Mouse (Mus musculus) heart, embryonic 12.5 days (tissue): Measurements from ENCODE around the gene Gramd4. TPM values are rescaled to one million over a fixed set of nuclear protein-coding genes. Genes with fewer than 3 reads are reported as not detected.

Source experiments
- ATAC-seq: fragments of 200-750 bp; cut with Nextera tagmentation; 2 replicates; pipeline ENCODE4 v1.8.0; 2017; ENCODE audit warnings: moderate TSS enrichment, moderate library complexity; ENCODE audit not compliant: insufficient number of reproducible peaks, low FRiP score
- H3K27ac ChIP-seq: fragments of 300-500 bp; sonication (generic); 2 replicates; pipeline ENCODE4 v1.5.1; 2016; ENCODE audit warnings: mild to moderate bottlenecking, moderate library complexity; ENCODE audit not compliant: poor library complexity, severe bottlenecking
- H3K27me3 ChIP-seq: fragments of 300-500 bp; sonication (generic); replicated peaks from 2 replicates; pipeline ENCODE4 v1.6.1; 2016; ENCODE audit warnings: mild to moderate bottlenecking, moderate library complexity
- H3K36me3 ChIP-seq: fragments of 300-500 bp; sonication (generic); 2 replicates; pipeline ENCODE4 v1.6.1; 2016; ENCODE audit warnings: mild to moderate bottlenecking, moderate library complexity
- H3K4me1 ChIP-seq: fragments of 300-500 bp; sonication (generic); replicated peaks from 2 replicates; pipeline ENCODE4 v1.6.1; 2016; ENCODE audit warnings: mild to moderate bottlenecking
- H3K4me2 ChIP-seq: fragments of 300-500 bp; sonication (generic); 2 replicates; pipeline ENCODE4 v1.6.1; 2016; ENCODE audit warnings: mild to moderate bottlenecking, moderate library complexity
- H3K4me3 ChIP-seq: fragments of 300-500 bp; sonication (generic); 2 replicates; pipeline ENCODE4 v1.5.1; 2016; ENCODE audit warnings: mild to moderate bottlenecking
- H3K9ac ChIP-seq: fragments of 300-500 bp; sonication (generic); 2 replicates; pipeline ENCODE4 v1.6.1; 2016; ENCODE audit warnings: mild to moderate bottlenecking, moderate library complexity
- H3K9me3 ChIP-seq: fragments of 300-500 bp; sonication (generic); replicated peaks from 2 replicates; pipeline ENCODE4 v1.6.1; 2016; ENCODE audit warnings: mild to moderate bottlenecking, moderate library complexity
- WGBS: fragments of 180-500 bp; shearing (Covaris S2); methylation state at CpG from one replicate; pipeline ENCODE4 v1.1.7; 2016; 5-methylcytosine and 5-hydroxymethylcytosine counted together
- polyA plus RNA-seq: library from polyadenylated mRNA; unstranded; fragments of >200 nt; fragmentation: Nextera tagmentation; extraction: Ambion mirVana; gene quantifications from 2 replicates; pipeline ENCODE4 v1.2.1, GENCODE M21; 2016

Gene Gramd4
- polyA plus RNA-seq, 1 experiment from 2014 or later = 14.3 TPM

DNA sequence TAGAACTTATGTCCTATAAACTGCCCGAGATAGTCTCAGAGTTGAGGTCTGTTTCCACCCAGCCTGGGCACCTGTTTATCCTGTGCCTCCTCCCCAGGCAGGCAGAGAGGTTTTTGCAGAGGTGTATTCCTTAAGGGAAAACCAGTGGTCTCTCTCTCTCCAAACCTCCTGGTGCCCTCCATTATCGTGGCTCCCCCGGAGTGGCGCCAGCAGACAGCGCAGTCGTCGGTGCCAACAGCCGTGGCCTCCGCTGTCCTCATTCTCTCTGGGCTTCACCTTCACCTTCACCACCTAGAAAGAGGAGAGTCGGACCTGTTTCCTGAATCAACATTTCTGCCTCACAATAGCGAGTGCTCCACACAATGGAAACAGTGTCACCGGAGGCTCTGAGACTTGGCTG lies 3.1 kb downstream of the Gramd4 start:
- WGBS = 82% methylated on average over 12 of the region's 12 CpGs
- no peaks in the 10 kb centered on the region for H3K36me3 ChIP-seq
- no peaks in the 10 kb centered on the region; the same call in 1 of the 2 replicates for H3K27me3 ChIP-seq
- H3K4me3 ChIP-seq = no peak overlapping the region
- H3K9me3 ChIP-seq = no peaks in the 10 kb centered on the region
- ATAC-seq = no peak
- peak overlapping the region; percentile 26 for H3K4me2 ChIP-seq
- no peak overlapping the region for H3K27ac ChIP-seq
- peaks cover 62% of the 10 kb centered on the region for H3K4me1 ChIP-seq
- H3K9ac ChIP-seq = no peak overlapping the region

DNA sequence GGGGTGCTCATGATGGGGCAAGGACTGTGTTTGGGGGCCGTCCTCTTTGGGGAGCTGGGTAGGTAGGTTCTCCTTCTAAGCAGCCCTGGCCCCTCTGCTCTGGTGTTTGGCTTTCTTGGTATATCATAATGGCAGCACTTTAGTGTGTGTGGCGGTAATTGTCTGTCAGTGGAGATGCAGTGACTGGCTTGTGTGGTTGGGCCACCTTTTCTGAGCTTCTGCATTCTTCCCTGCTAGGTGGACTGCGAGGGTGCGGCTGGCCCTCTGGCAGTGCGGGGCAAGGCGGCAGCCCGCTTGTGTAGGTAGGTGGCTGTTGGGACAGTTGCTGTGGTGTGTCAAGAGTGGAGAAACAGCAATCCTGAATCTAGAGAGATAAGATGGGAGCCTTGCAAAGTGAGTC lies 3.7 kb downstream of the Gramd4 start:
- Histone ChIP-seq H3K27ac (no peak overlapping the region), H3K4me3 (no peak overlapping the region), H3K9ac (no peak overlapping the region), H3K4me1 (peaks cover 62% of the 10 kb centered on the region), H3K4me2 (peak overlapping the region; percentile 26; the same call in 1 of the 2 replicates), H3K36me3 (no peaks in the 10 kb centered on the region), H3K9me3 (0 out of 2 replicates have a peak, but pooled peaks cover 3% of the 10 kb centered on the region), H3K27me3 (no peaks in the 10 kb centered on the region; the same call in 1 of the 2 replicates)
- ATAC-seq = no peak
- WGBS = 83% methylated on average over 7 of the region's 7 CpGs

DNA sequence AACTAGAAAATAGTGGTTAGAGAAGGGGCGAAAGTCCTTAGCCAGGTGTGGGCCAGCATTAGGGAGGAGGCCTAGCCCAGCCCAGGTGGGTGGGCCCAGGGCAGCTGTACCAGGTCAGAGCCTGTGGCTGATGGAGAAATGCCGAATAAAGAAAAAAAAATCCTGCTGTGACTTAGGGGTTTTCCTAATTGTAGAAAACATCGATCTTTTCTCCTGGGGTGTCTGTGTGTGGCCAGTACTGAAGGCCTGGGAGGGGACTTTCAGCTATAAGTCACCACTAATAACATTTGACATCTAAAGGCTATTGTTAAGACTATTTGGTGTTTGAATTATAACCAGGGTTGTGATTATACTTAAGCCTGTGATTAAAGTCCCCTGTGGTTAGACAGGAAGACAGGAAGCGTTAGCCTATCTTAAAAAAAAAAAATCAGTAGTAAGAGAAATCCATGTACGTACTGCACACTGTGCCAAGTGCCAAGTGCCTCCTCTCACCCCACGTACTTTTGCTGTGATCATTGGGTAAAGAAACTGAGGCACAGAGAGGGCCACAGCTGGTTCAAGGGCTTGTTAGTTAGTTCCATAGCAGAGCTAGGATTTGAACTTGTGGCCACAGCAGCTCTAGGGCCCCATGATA lies 4.5 kb downstream of the Gramd4 start:
- no peaks in the 10 kb centered on the region for H3K27me3 ChIP-seq
- H3K4me2 ChIP-seq = no peak overlapping the region
- ATAC-seq = no peak
- H3K9me3 ChIP-seq = 0 out of 2 replicates have a peak, but pooled peaks cover 3% of the 10 kb centered on the region
- no peak overlapping the region for H3K27ac ChIP-seq
- no peaks in the 10 kb centered on the region for H3K36me3 ChIP-seq
- no peak overlapping the region for H3K9ac ChIP-seq
- H3K4me1 ChIP-seq = peaks cover 68% of the 10 kb centered on the region
- WGBS = 75% methylated on average over 6 of the region's 6 CpGs
- no peak overlapping the region for H3K4me3 ChIP-seq

DNA sequence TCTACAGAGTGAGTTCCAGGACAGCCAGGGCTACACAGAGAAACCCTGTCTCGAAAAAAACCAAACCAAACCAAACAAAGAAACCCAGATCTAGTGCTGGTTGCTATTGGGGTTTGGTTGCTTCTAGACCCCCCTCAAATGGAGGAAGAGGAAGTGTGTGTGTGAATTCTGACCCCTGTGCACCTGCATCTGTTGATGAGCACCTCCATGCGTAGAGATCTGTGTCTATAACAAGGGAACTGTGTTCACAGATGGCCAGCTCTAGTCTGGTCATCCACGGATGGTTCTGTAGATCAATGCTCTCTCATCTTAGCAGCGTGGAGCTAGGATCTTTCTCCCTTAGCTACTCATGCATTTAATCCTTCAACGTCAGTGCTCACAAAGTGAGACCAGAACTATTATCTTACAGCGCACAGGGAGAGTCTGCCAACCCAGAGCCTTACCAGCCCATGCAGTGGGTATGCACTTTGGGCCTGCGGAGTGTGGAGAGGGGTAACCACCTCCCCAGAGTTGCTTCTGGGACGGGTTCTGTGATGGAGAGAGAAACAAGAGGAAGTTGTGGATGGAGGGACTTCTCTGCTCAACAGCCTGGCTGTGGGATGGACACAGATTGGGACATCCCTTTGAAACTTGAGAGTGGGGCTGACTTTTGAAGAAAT lies 6.8 kb downstream of the Gramd4 start:
- WGBS = 84% methylated on average over 8 of the region's 8 CpGs
- Histone ChIP-seq H3K9me3 (0 out of 2 replicates have a peak, but pooled peaks cover 3% of the 10 kb centered on the region), H3K36me3 (no peaks in the 10 kb centered on the region), H3K4me1 (peaks cover 77% of the 10 kb centered on the region), H3K9ac (no peak overlapping the region), H3K27me3 (no peaks in the 10 kb centered on the region), H3K4me3 (no peak overlapping the region), H3K4me2 (no peak overlapping the region), H3K27ac (no peak overlapping the region)
- ATAC-seq = no peak

DNA sequence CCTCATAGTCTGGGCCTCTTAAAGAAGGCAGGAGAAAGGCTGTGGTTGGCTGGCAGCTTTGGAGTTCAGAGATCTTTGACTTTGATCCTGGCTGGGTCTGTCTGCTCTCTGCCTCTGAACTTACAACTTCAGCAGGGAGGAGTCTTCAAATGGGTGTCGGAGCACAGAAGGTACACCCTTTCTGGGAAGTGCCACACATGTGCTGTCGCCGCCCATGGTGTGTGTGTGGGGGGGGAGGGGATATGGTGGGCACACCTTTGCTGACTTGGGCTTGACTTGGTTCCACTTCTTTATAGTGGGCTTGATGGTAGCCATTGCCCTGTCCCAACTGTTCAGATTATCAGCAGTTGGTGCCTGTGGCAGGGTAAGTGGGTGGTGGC lies 7.3 kb downstream of the Gramd4 start:
- H3K4me1 ChIP-seq = peaks cover 77% of the 10 kb centered on the region
- H3K4me2 ChIP-seq = no peak overlapping the region
- H3K9ac ChIP-seq = no peak overlapping the region
- no peaks in the 10 kb centered on the region for H3K27me3 ChIP-seq
- H3K36me3 ChIP-seq = no peaks in the 10 kb centered on the region
- H3K9me3 ChIP-seq = 0 out of 2 replicates have a peak, but pooled peaks cover 3% of the 10 kb centered on the region
- H3K27ac ChIP-seq = no peak overlapping the region
- no peak overlapping the region for H3K4me3 ChIP-seq
- WGBS = 87% methylated on average over 3 of the region's 3 CpGs
- no peak for ATAC-seq

DNA sequence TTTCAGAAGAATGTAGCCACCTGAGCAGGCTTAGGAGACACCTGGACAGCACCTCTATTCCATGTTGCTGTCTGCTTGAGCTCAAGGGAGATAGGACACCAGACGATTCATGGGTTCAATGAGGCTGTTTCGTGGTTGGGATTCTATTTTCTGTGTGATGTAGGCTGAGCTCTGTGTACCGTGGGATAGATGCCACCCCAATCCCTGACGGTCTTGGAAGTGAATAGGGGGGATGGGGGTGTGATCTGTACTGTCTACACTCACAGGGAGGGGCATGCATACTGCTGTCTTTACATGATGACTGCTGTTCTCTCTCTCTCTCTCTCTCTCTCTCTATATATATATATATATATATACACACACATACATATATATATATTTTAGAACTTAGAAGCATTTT lies 7.9 kb downstream of the Gramd4 start:
- Histone ChIP-seq H3K4me2 (no peak overlapping the region), H3K4me1 (peaks cover 75% of the 10 kb centered on the region), H3K9ac (no peak overlapping the region)

DNA sequence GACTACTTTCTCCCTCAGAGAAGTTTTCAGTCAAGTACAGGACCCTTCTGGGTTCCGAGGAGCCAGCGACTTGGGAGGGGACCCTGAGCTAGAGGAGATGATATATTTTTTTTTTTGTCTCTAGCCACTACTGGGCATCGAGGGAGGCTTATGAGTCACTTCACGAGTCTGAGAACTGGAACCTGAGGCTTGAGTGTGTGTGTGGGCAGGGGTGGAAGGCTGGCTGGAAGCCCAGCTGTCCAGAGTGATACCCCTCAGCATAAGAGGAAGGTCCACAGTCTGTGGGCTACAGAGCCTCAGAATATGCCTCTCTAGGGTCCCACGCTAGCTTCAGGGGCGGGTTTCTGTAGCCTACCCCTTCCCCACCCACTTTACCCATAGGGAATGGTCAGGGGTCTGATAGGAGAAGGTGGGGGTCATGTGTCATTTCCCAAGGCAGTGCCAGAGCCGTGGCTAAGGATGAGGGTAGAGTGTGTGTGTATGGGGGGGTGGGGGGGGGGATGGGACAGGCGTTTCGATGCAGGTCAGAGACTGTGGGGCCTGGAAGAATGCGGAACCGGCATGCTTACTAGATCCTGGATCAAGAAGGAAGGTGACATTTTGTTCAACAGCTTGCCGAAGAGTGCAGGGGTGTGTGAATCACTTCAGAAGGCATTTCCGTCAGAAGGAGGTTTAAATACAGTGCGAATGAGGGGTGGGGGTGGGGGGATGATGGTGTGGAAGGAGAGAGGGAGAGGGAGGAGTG lies 9.5 kb downstream of the Gramd4 start:
- H3K27ac ChIP-seq = peak overlapping the region; percentile 45; the same call in 1 of the 2 replicates
- WGBS = 43% methylated on average over 14 of the region's 14 CpGs
- ATAC-seq = 0 out of 2 replicates have a peak, but pooled peaks have one; percentile 7
- H3K4me2 ChIP-seq = peak overlapping the region; percentile 2
- no peaks in the 10 kb centered on the region for H3K36me3 ChIP-seq
- H3K4me3 ChIP-seq = no peak overlapping the region
- no peak overlapping the region for H3K9ac ChIP-seq
- H3K9me3 ChIP-seq = 0 out of 2 replicates have a peak, but pooled peaks cover 3% of the 10 kb centered on the region
- H3K27me3 ChIP-seq = no peaks in the 10 kb centered on the region
- peaks cover 68% of the 10 kb centered on the region for H3K4me1 ChIP-seq

More for the DNA sequence above, 7.9 kb downstream of the Gramd4 start:
- H3K36me3 ChIP-seq = no peaks in the 10 kb centered on the region
- 0 out of 2 replicates have a peak, but pooled peaks cover 3% of the 10 kb centered on the region for H3K9me3 ChIP-seq
- no peaks in the 10 kb centered on the region for H3K27me3 ChIP-seq
- no peak for ATAC-seq
- no peak overlapping the region for H3K4me3 ChIP-seq
- no peak overlapping the region for H3K27ac ChIP-seq
- 80% methylated on average over 4 of the region's 4 CpGs for WGBS

DNA sequence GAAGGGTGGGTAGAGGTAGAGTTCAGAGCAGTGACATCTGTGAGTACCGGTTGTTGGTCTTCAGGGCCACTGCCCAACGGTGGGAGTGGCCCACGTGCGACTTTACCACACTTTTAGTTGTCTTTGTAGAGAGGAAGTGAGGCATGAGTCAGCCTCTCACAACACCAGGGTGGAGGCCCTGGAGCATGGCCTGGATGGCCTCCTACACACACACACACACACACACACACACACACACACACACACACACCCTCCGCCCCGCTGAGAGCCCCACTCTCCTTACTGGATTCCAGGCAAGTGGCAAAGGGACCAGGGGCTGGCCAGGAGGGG lies 10.1 kb downstream of the Gramd4 start:
- Histone ChIP-seq H3K4me3 (no peak overlapping the region), H3K27ac (0 out of 2 replicates have a peak overlapping the region, but pooled peaks have one; percentile 26), H3K4me2 (peak overlapping the region; percentile 2; the same call in 1 of the 2 replicates), H3K9me3 (0 out of 2 replicates have a peak, but pooled peaks cover 3% of the 10 kb centered on the region), H3K27me3 (no peaks in the 10 kb centered on the region), H3K9ac (no peak overlapping the region), H3K36me3 (no peaks in the 10 kb centered on the region), H3K4me1 (peaks cover 63% of the 10 kb centered on the region)
- 50% methylated on average over 6 of the region's 6 CpGs for WGBS
- peak; percentile 66 for ATAC-seq

DNA sequence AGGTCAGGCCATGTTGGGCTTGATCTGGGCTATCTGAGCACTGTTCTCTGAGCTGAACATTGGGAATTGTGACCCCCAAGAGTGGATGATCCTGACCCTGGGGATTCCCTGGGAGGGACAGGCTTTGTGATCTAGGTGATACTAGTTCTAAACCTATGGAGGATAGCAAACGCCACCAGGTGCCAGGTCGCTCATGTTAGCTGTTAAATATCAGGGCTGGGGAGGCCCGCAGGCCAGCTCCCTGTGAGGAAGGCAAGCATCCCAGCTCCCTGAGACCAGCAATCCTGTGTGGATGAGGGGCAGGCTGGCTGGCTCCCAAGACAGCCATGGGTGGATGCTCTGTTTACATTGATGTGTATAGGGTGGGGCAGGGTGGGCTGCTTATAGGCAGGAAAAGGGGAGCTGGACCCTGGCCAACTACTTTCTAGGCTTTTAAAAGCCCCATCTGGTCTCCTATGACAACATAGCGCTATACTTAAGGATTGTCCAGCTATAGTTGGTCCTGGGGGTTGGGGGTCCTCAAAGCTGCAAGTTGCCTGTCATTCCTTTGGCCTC lies 10.5 kb downstream of the Gramd4 start:
- WGBS = 84% methylated on average over 4 of the region's 4 CpGs
- no peak overlapping the region for H3K9ac ChIP-seq
- no peaks in the 10 kb centered on the region for H3K36me3 ChIP-seq
- no peak overlapping the region for H3K4me2 ChIP-seq
- no peaks in the 10 kb centered on the region for H3K27me3 ChIP-seq
- H3K27ac ChIP-seq = 0 out of 2 replicates have a peak overlapping the region, but pooled peaks have one; percentile 26
- 0 out of 2 replicates have a peak, but pooled peaks have one; percentile 46 for ATAC-seq
- no peak overlapping the region for H3K4me3 ChIP-seq
- peaks cover 62% of the 10 kb centered on the region for H3K4me1 ChIP-seq
- H3K9me3 ChIP-seq = 0 out of 2 replicates have a peak, but pooled peaks cover 3% of the 10 kb centered on the region

DNA sequence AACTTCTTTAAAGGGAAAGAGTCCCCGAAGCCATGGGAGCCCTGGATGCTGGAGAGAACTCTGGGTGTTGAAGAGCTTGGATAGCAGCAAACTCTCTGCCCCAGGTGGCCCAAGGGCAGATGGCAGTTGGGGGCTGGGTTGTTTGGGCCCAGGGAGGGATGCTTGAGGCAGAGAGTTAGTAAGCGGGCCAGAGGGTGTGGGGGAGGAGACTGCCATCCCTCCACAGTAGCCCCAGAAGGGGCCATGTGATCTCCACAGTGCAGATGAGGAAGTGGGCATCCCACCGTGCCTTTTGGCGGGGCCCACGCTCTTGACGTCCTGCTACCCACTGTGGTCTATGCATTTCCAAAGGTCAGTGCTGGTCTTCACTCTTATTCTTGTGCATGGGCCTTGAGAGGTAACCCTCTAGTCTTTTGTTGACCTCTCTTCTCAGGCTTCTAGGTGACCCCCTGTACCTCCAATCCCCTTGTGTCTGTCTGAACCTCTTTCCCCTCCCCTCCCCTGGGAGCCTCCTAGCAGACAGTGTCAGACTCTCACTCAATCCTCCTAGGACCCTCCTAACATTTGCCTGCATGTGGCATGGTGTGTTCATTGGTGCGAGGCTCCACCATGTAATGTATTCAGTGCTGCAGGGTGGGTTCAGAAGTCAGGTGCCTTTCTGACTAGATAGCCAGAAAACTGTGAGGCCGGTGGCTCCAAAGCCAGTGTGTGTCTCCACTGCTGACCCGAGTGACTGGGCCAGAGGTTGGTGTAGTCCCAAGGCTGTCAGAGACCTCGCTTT lies 11.7 kb downstream of the Gramd4 start:
- no peaks in the 10 kb centered on the region for H3K27me3 ChIP-seq
- H3K4me2 ChIP-seq = no peak overlapping the region
- peaks cover 67% of the 10 kb centered on the region for H3K4me1 ChIP-seq
- no peak for ATAC-seq
- H3K9me3 ChIP-seq = 0 out of 2 replicates have a peak, but pooled peaks cover 3% of the 10 kb centered on the region
- H3K27ac ChIP-seq = no peak overlapping the region
- H3K9ac ChIP-seq = no peak overlapping the region
- no peaks in the 10 kb centered on the region for H3K36me3 ChIP-seq
- WGBS = 73% methylated on average over 10 of the region's 10 CpGs
- H3K4me3 ChIP-seq = no peak overlapping the region
